1 mouse cellular context compared by ENCODE assay signal in the genomic region with DNA sequence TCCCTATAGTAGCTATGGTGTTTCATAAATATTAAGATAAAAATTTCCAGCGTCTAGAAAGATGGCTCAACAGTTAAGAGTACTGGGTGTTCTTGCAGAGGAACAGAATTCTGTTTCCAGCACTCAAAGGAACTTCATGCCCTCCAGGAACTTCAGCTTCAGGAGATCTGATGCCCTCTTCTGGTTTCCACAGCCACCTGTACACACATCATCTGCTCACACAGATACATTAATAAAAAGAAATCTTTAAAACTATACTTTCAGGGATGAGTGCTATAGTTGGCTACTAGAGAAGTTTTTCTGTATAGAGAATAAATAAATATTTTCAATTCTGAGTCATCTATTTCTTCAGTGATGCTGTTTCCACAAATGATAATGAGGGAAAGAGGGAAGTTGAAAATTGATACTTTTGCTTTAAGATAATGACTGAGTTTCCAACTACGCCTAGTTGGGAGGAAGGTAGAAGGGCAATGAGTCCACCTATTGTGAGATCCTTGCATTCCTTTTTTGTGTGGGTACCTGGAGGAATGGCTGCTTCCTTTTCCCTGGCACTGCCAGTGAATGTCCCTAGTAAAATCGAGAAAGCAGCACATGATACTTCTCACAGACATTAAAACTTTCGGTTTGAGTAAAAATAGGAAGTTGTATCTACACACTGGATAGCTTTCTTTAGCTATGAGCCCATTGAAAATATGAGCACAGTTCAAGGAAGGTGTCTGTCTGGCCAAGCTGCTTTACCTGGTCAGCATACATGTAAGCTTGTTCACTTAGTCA.
TF ChIP-seq lines count a peak whose summit lies in the region.

No protein-coding gene starts in this region.

TF ChIP-seq in MEL, 35 proteins besides CTCF, POLR2A, EP300 and RAD21 (continued from another document):
- peak; percentile 68; the same call in 1 of the 2 replicates for TF ChIP-seq RCOR1 (IDR thresholded peaks at IDR 0.05; ENCODE audit: low read depth, low read length)
- peak; percentile 35; the same call in 1 of the 2 replicates for TF ChIP-seq ETS1 (IDR thresholded peaks at IDR 0.05; ENCODE audit: low read depth, low read length)
- TF ChIP-seq JUND (IDR thresholded peaks at IDR 0.05; ENCODE audit: low read depth, low read length): peak; percentile 54; the same call in 1 of the 2 replicates
- TF ChIP-seq GABPA (IDR thresholded peaks at IDR 0.05; ENCODE audit: low read depth, low read length): no peak
- TF ChIP-seq CHD1 (IDR thresholded peaks at IDR 0.05; ENCODE audit: low read depth, low read length): no peak
- TF ChIP-seq MEF2A (IDR thresholded peaks at IDR 0.05; ENCODE audit: extremely low read depth, insufficient replicate concordance, low read depth, low read length, poor library complexity, severe bottlenecking): no peak
- no peak for TF ChIP-seq ZC3H11A (IDR thresholded peaks at IDR 0.05; ENCODE audit: low read depth, low read length)
- TF ChIP-seq NRF1 (IDR thresholded peaks at IDR 0.05; ENCODE audit: insufficient read depth, low read depth, low read length, poor library complexity, severe bottlenecking): no peak
- no peak for TF ChIP-seq CHD2 (IDR thresholded peaks at IDR 0.05; ENCODE audit: low read length)
TF ChIP-seq in MEL: peak in this region for 7.
